In the genomic region with DNA sequence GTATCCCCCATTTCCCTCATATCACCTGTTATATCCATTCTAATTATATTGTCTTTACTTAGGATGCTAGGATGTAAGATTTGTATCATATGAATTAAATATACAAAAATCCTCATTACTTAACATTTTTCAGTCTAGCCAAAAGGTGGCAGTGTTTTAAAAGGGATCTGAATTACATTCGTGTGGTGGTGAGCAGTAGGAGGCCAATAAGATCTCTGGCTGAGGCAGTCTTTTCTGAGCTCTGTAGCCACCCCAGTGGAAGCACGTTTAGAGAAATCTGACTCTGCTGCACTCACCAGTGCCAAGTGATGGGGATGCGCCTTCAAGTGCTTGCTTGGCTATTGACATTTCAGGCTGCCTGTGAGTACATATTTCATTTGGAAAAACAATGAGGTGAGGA, we compare ENCODE assay signal across 9 mouse cellular contexts.
A peak's percentile ranks its signal among the peaks of the same experiment; 100 is the strongest.
DNase-seq lines count a peak whose midpoint lies in the region; ATAC-seq and TF ChIP-seq lines count a peak whose summit lies in the region.
"Had no signal": no experiment of that assay in that cellular context is flagged by ENCODE, and none has a peak within 500 bp of the region (broad histone marks: within the 10 kb centered on the region; RNA-seq: fewer than 3 reads in every experiment).

No protein-coding gene starts in this region.

- no peak overlapping the region for H3K4me2 ChIP-seq in kidney, postnatal 0 days (ENCODE audit: low read length)
- no peak overlapping the region for H3K4me2 ChIP-seq in embryonic facial prominence, embryonic 14.5 days (ENCODE audit: low read depth, low read length)
- H3K4me2 ChIP-seq: embryonic facial prominence, embryonic 12.5 days had no signal

- intact Hi-C loops in gastrocnemius, adult 2 months (cut with DNase I) = no loop called here

- H3K27me3 ChIP-seq in kidney, postnatal 0 days (ENCODE audit: insufficient read depth, low read length) = no peaks in the 10 kb centered on the region
- H3K27me3 ChIP-seq in embryonic facial prominence, embryonic 14.5 days (replicated peaks; ENCODE audit: control insufficient read depth, insufficient read depth, low read length) = no peaks in the 10 kb centered on the region
- H3K27me3 ChIP-seq: embryonic facial prominence, embryonic 12.5 days had no signal

- no peak overlapping the region for H3K27ac ChIP-seq in kidney, postnatal 0 days
- no peak overlapping the region for H3K27ac ChIP-seq in embryonic facial prominence, embryonic 14.5 days (replicated peaks; ENCODE audit: low read depth, low read length)
- H3K27ac ChIP-seq in gastrocnemius, adult 2 months = no peak overlapping the region
- H3K27ac ChIP-seq: embryonic facial prominence, embryonic 12.5 days had no signal

- TF ChIP-seq CTCF in kidney, postnatal 0 days (IDR thresholded peaks at IDR 0.05; ENCODE audit: low read depth) = peak; percentile 69
- no peak for TF ChIP-seq CTCF in gastrocnemius, adult 2 months (IDR thresholded peaks at IDR 0.05)

- no peak; the same call in 1 of the 2 replicates for ATAC-seq in kidney, postnatal 0 days (replicated peaks; ENCODE audit: low FRiP score, low read depth)
- ATAC-seq in embryonic facial prominence, embryonic 14.5 days (ENCODE audit: low read depth) = peak; percentile 76; the same call in 1 of the 2 replicates

- peak; percentile 83 for DNase-seq in kidney, postnatal 0 days (ENCODE audit: low spot score)
- DNase-seq in kidney, adult 11 months = no peak
- peak; percentile 7 for DNase-seq in NIH3T3 (ENCODE audit: low read depth)
- DNase-seq in embryonic facial prominence, embryonic 14.5 days (ENCODE audit: low spot score) = peak; percentile 84
- peak; percentile 40 for DNase-seq in naive thymus-derived CD4-positive, alpha-beta T cell, adult 2 months (ENCODE audit: low read depth)
- DNase-seq in gastrocnemius, adult 2 months = no peak
- no peak for DNase-seq in layer of hippocampus, adult 8-10 months (ENCODE audit: low spot score in 2 of 2)
- no peak for DNase-seq in cerebellum, postnatal 14 days

- H3K4me1 ChIP-seq in kidney, postnatal 0 days (replicated peaks; ENCODE audit: insufficient read depth, low read length) = no peaks in the 10 kb centered on the region
- no peaks in the 10 kb centered on the region for H3K4me1 ChIP-seq in embryonic facial prominence, embryonic 14.5 days (ENCODE audit: control insufficient read depth, insufficient read depth, low read length)
- H3K4me1 ChIP-seq: embryonic facial prominence, embryonic 12.5 days had no signal

- no peak overlapping the region for H3K9ac ChIP-seq in kidney, postnatal 0 days (ENCODE audit: low read depth, low read length)
- no peak overlapping the region for H3K9ac ChIP-seq in embryonic facial prominence, embryonic 14.5 days (ENCODE audit: low read depth, low read length)
- H3K9ac ChIP-seq: embryonic facial prominence, embryonic 12.5 days had no signal

- no peaks in the 10 kb centered on the region for H3K36me3 ChIP-seq in kidney, postnatal 0 days (ENCODE audit: insufficient read depth, low read length)
- no peaks in the 10 kb centered on the region for H3K36me3 ChIP-seq in embryonic facial prominence, embryonic 14.5 days (ENCODE audit: control insufficient read depth, insufficient read depth, low read length)
- H3K36me3 ChIP-seq: embryonic facial prominence, embryonic 12.5 days had no signal

- H3K9me3 ChIP-seq in kidney, postnatal 0 days (replicated peaks; ENCODE audit: low read length) = no peaks in the 10 kb centered on the region
- H3K9me3 ChIP-seq in embryonic facial prominence, embryonic 14.5 days (ENCODE audit: control insufficient read depth, low read length) = no peaks in the 10 kb centered on the region
- H3K9me3 ChIP-seq: embryonic facial prominence, embryonic 12.5 days had no signal

- WGBS in kidney, postnatal 0 days = 4% methylated on average over 3 of the region's 3 CpGs
- 9% methylated on average over 3 of the region's 3 CpGs for WGBS in embryonic facial prominence, embryonic 14.5 days

- H3K4me3 ChIP-seq in kidney, postnatal 0 days (replicated peaks; ENCODE audit: low read depth, low read length) = no peak overlapping the region
- no peak overlapping the region for H3K4me3 ChIP-seq in embryonic facial prominence, embryonic 14.5 days (ENCODE audit: low read depth, low read length)
- H3K4me3 ChIP-seq in gastrocnemius, adult 2 months = no peak overlapping the region
- H3K4me3 ChIP-seq: embryonic facial prominence, embryonic 12.5 days had no signal

Comparison
In these comparisons a context has a peak if more than half of its experiments do, and no peak if none do; other contexts are left out.
1. DNase-seq: peak in kidney, postnatal 0 days (single experiment), NIH3T3 (single experiment), embryonic facial prominence, embryonic 14.5 days (single experiment) and naive thymus-derived CD4-positive, alpha-beta T cell, adult 2 months (single experiment); none in kidney, adult 11 months (single experiment), gastrocnemius, adult 2 months (single experiment), layer of hippocampus, adult 8-10 months (0 of 2) and cerebellum, postnatal 14 days (0 of 2).